Mouse (Mus musculus) hindbrain, embryonic 13.5 days (tissue): ENCODE measurements around the gene Klk1b4. TPM values are rescaled to one million over a fixed set of nuclear protein-coding genes. Genes with fewer than 3 reads are reported as not detected.
"Not testable (repeated sequence)": the region's sequence is repeated elsewhere in the genome, so short reads cannot be mapped to it uniquely, and the experiment has no call there.

Experiments
- ATAC-seq: fragments of 200-750 bp; cut with Nextera tagmentation; 2 replicates; pipeline ENCODE4 v1.8.0; 2017; ENCODE audit warnings: moderate TSS enrichment; ENCODE audit not compliant: low FRiP score
- H3K27ac ChIP-seq: fragments of 300-500 bp; sonication (generic); 2 replicates; pipeline ENCODE4 v1.5.1; 2015; ENCODE audit warnings: inconsistent platforms, mild to moderate bottlenecking, moderate library complexity
- H3K27me3 ChIP-seq: fragments of 300-500 bp; sonication (generic); 2 replicates; pipeline ENCODE4 v1.6.1; 2015; ENCODE audit warnings: mild to moderate bottlenecking, inconsistent platforms
- H3K36me3 ChIP-seq: fragments of 300-500 bp; sonication (generic); 2 replicates; pipeline ENCODE4 v1.6.1; 2015; ENCODE audit warnings: mild to moderate bottlenecking, inconsistent platforms
- H3K4me1 ChIP-seq: fragments of 300-500 bp; sonication (generic); replicated peaks from 2 replicates; pipeline ENCODE4 v1.6.1; 2015; ENCODE audit warnings: inconsistent platforms
- H3K4me2 ChIP-seq: fragments of 300-500 bp; sonication (generic); 2 replicates; pipeline ENCODE4 v1.6.1; 2015; ENCODE audit warnings: inconsistent platforms, mild to moderate bottlenecking, moderate library complexity
- H3K4me3 ChIP-seq: fragments of 300-500 bp; sonication (generic); 2 replicates; pipeline ENCODE4 v1.5.1; 2015; ENCODE audit warnings: mild to moderate bottlenecking, inconsistent platforms
- H3K9ac ChIP-seq: fragments of 300-500 bp; sonication (generic); 2 replicates; pipeline ENCODE4 v1.6.1; 2015; ENCODE audit warnings: mild to moderate bottlenecking, inconsistent platforms
- H3K9me3 ChIP-seq: fragments of 300-500 bp; sonication (generic); 2 replicates; pipeline ENCODE4 v1.6.1; 2016; ENCODE audit warnings: inconsistent platforms
- WGBS: fragments of 180-500 bp; shearing (Covaris S2); methylation state at CpG from one replicate; pipeline ENCODE4 v1.1.7; 2015; 5-methylcytosine and 5-hydroxymethylcytosine counted together
- polyA plus RNA-seq: library from polyadenylated mRNA; unstranded; fragments of >200 nt; fragmentation: Nextera tagmentation; extraction: Ambion mirVana; gene quantifications from 2 replicates; pipeline ENCODE4 v1.2.1, GENCODE M21; 2015

Gene Klk1b4
- polyA plus RNA-seq, result not detected in 2 replicates

- not testable (repeated sequence) for H3K4me1 ChIP-seq, ATAC-seq, H3K9me3 ChIP-seq, H3K4me3 ChIP-seq, H3K9ac ChIP-seq, H3K36me3 ChIP-seq, H3K27ac ChIP-seq, H3K4me2 ChIP-seq, H3K27me3 ChIP-seq
- WGBS, result 47% methylated on average over 3 of the region's 3 CpGs
These were observed at the start of gene Klk1b4 for GRCm38 (mm10) chr7:44207135-44207534. Gene Klk1b4 (plus strand): TSS chr7:44207435.

- H3K4me2 ChIP-seq, result no peak overlapping the region
- H3K27me3 ChIP-seq, result no peaks in the 10 kb centered on the region
- WGBS, result 47% methylated on average over 9 of the region's 9 CpGs
- H3K4me1 ChIP-seq, result no peaks in the 10 kb centered on the region
- H3K9me3 ChIP-seq, result no peaks in the 10 kb centered on the region
- no peak overlapping the region for H3K4me3 ChIP-seq
- H3K9ac ChIP-seq, result no peak overlapping the region
- H3K27ac ChIP-seq, result no peak overlapping the region
- no peaks in the 10 kb centered on the region for H3K36me3 ChIP-seq
- no peak for ATAC-seq
These were observed 27.8 kb upstream of the Klk1b4 start for GRCm38 (mm10) chr7:44179299-44180045.

- H3K9ac ChIP-seq, H3K4me1 ChIP-seq, ATAC-seq, H3K36me3 ChIP-seq, H3K4me2 ChIP-seq, H3K27ac ChIP-seq, H3K27me3 ChIP-seq, H3K9me3 ChIP-seq, H3K4me3 ChIP-seq: not testable (repeated sequence)
- 75% methylated on average over 8 of the region's 8 CpGs for WGBS
These were observed 20.7 kb upstream of the Klk1b4 start for GRCm38 (mm10) chr7:44186516-44186915.

GRCm38 (mm10) chr7:44187936-44188335, 19.3 kb upstream of the Klk1b4 start, which contains the start of gene Klk1b24:
Gene Klk1b24 (plus strand): TSS chr7:44188236.
- H3K27ac ChIP-seq, ATAC-seq, H3K4me2 ChIP-seq, H3K4me1 ChIP-seq, H3K9ac ChIP-seq, H3K4me3 ChIP-seq, H3K27me3 ChIP-seq, H3K36me3 ChIP-seq, H3K9me3 ChIP-seq: not testable (repeated sequence)

GRCm38 (mm10) chr7:44193466-44193865, 13.8 kb upstream of the Klk1b4 start:
- H3K27me3 ChIP-seq, H3K27ac ChIP-seq, H3K4me3 ChIP-seq, H3K36me3 ChIP-seq, H3K4me2 ChIP-seq, H3K9ac ChIP-seq, H3K4me1 ChIP-seq, ATAC-seq, H3K9me3 ChIP-seq: not testable (repeated sequence)
- WGBS, result 94% methylated on average over 1 of the region's 1 CpGs

DNA sequence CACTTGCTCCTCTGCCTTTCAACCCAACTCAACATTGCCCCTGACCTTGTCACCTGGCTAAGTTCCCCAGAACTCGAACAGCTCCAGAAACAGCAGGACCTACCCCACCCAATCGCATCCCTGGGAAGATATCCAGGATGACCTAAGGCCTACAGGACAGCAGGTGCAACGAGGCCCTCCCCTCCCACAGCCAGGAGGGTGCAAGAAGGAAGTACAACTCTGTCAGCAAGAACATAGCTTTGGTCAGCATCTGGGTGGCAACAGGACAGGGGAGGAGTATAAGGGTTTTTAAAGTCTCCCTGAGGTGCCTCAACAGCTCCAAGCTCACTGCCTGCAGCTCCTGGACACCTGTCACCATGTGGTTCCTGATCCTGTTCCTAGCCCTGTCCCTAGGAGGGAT, 9.3 kb upstream of the Klk1b4 start, which contains the start of gene Klk1b3:
Gene Klk1b3 (plus strand): TSS at position 301 of the 400 bp plus-strand sequence.
- no peak for ATAC-seq
- H3K4me1 ChIP-seq, result no peaks in the 10 kb centered on the region
- H3K4me3 ChIP-seq, result no peak within 1 kb of the TSS
- H3K27me3 ChIP-seq, result no peaks in the 10 kb centered on the region
- H3K4me2 ChIP-seq, result no peak within 1 kb of the TSS
- no peak within 1 kb of the TSS for H3K27ac ChIP-seq
- no peaks in the 10 kb centered on the region for H3K9me3 ChIP-seq
- H3K9ac ChIP-seq, result no peak within 1 kb of the TSS
- WGBS, result 64% methylated on average over 3 of the region's 3 CpGs
- no peaks in the 10 kb centered on the region for H3K36me3 ChIP-seq

- WGBS, result 81% methylated on average over 3 of the region's 3 CpGs
These were observed 1.1 kb downstream of the Klk1b4 start for GRCm38 (mm10) chr7:44208307-44208706.

GRCm38 (mm10) chr7:44215645-44216044, 8.4 kb downstream of the Klk1b4 start, which contains the start of gene Klk1b5:
Gene Klk1b5 (plus strand): TSS chr7:44215945.
- Histone ChIP-seq H3K27ac (no peak within 1 kb of the TSS), H3K9ac (no peak within 1 kb of the TSS), H3K4me1 (no peaks in the 10 kb centered on the region), H3K4me2 (no peak within 1 kb of the TSS), H3K36me3 (no peaks in the 10 kb centered on the region), H3K27me3 (no peaks in the 10 kb centered on the region), H3K4me3 (no peak within 1 kb of the TSS), H3K9me3 (no peaks in the 10 kb centered on the region)
- no peak for ATAC-seq
- WGBS, result 85% methylated on average over 1 of the region's 1 CpGs

More at GRCm38 (mm10) chr7:44208307-44208706, 1.1 kb downstream of the Klk1b4 start:
- H3K27me3 ChIP-seq, result no peaks in the 10 kb centered on the region
- H3K9me3 ChIP-seq, result no peaks in the 10 kb centered on the region
- H3K4me3 ChIP-seq, result no peak overlapping the region
- ATAC-seq, result no peak
- H3K4me1 ChIP-seq, result no peaks in the 10 kb centered on the region
- no peaks in the 10 kb centered on the region for H3K36me3 ChIP-seq
- no peak overlapping the region for H3K27ac ChIP-seq
- no peak overlapping the region for H3K4me2 ChIP-seq
- H3K9ac ChIP-seq, result no peak overlapping the region

DNA sequence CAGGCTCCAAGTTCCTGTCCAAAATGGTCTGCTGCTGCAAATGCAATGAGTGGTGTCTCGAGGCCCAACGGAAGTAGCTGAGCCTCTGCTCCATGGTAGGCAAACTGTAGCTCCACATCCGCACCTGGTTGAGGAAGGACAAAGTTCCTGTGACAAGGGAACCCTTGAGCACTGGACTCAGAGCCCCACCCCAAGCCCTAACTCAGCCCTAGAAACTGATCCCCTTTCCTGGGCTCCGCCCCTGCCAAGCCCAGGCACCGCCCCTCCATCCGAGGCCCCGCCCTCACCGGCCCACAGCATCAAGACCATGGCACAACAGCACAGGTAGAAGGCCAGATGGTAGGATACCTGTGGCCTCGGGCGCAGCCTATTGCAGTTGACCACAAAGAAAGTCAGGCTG, 14.4 kb downstream of the Klk1b4 start:
- not testable (repeated sequence) for H3K9ac ChIP-seq, H3K27me3 ChIP-seq, H3K4me2 ChIP-seq, H3K9me3 ChIP-seq, H3K36me3 ChIP-seq, H3K4me1 ChIP-seq, H3K27ac ChIP-seq, H3K4me3 ChIP-seq, ATAC-seq
- 78% methylated on average over 10 of the region's 10 CpGs for WGBS

DNA sequence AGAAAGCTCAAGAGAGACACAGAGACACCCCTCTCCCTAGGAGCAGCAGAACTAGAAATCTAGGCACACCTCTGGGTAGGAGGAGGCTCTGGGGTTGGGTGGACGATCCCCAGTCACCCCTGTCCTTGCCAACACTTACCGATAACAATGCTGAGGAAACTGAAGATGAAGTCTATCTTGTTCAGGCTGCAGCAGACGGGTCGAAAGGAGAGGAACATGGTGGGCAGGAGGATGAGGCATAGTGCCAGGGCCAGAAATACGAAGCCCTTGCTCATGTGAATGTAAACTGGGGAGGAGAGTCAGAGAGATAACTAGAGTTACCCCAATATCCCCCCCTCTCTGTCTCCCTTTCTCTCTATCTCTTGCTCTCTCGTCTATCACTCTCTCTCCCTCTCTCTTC, 15.1 kb downstream of the Klk1b4 start:
- 93% methylated on average over 6 of the region's 6 CpGs for WGBS
- not testable (repeated sequence) for H3K4me3 ChIP-seq, H3K27me3 ChIP-seq

GRCm38 (mm10) chr7:44225076-44225475, 17.8 kb downstream of the Klk1b4 start, which contains the start of gene Klk1:
Gene Klk1 (plus strand): TSS chr7:44225360.
- H3K36me3 ChIP-seq, result no peaks in the 10 kb centered on the region
- no peak within 1 kb of the TSS for H3K4me2 ChIP-seq
- no peaks in the 10 kb centered on the region for H3K9me3 ChIP-seq
- no peak within 1 kb of the TSS for H3K27ac ChIP-seq
- no peak for ATAC-seq
- no peak within 1 kb of the TSS for H3K4me3 ChIP-seq
- no peaks in the 10 kb centered on the region for H3K27me3 ChIP-seq
- no peak within 1 kb of the TSS for H3K9ac ChIP-seq
- no peaks in the 10 kb centered on the region for H3K4me1 ChIP-seq
- WGBS, result 50% methylated on average over 1 of the region's 1 CpGs

More for the DNA sequence above, 15.1 kb downstream of the Klk1b4 start:
- not testable (repeated sequence) for H3K27ac ChIP-seq, H3K9ac ChIP-seq, ATAC-seq, H3K4me1 ChIP-seq, H3K4me2 ChIP-seq, H3K9me3 ChIP-seq, H3K36me3 ChIP-seq

GRCm38 (mm10) chr7:44235909-44236308, 28.7 kb downstream of the Klk1b4 start, which contains the start of gene Gm36864:
Gene Gm36864 (plus strand): TSS chr7:44236177.
- Histone ChIP-seq H3K4me2 (no peak within 1 kb of the TSS), H3K9me3 (no peaks in the 10 kb centered on the region), H3K9ac (no peak within 1 kb of the TSS), H3K36me3 (no peaks in the 10 kb centered on the region), H3K27me3 (no peaks in the 10 kb centered on the region), H3K4me3 (no peak within 1 kb of the TSS), H3K4me1 (no peaks in the 10 kb centered on the region), H3K27ac (no peak within 1 kb of the TSS)
- WGBS, result 81% methylated on average over 3 of the region's 3 CpGs
- ATAC-seq, result no peak

DNA sequence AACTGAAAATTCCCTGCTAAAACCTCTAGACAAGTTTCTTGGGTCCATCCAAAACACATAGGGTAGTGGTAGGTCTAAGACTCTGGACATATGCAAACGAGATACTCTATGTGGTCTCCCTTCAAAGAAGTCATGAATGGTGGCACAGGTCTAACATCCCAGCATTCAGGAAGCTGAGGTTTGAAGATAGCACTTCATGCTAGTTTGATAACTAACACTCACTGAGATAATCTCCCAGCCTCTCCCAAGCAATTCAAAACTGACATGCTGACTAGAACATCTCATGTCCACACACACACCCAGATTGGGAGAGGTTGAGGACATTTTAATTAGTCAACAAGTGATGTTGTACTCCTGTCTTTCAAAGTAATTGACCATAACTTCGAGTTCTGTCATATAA, 32.7 kb downstream of the Klk1b4 start:
- WGBS, result 56% methylated on average over 2 of the region's 2 CpGs
- no peaks in the 10 kb centered on the region for H3K36me3 ChIP-seq
- H3K9me3 ChIP-seq, result no peaks in the 10 kb centered on the region
- H3K27me3 ChIP-seq, result peaks cover 6% of the 10 kb centered on the region; the same call in 1 of the 2 replicates
- H3K4me1 ChIP-seq, result peaks cover 1% of the 10 kb centered on the region; the same call in 1 of the 2 replicates
- H3K4me2 ChIP-seq, result no peak overlapping the region
- H3K27ac ChIP-seq, result no peak overlapping the region
- no peak overlapping the region for H3K4me3 ChIP-seq
- no peak for ATAC-seq
- H3K9ac ChIP-seq, result no peak overlapping the region
